ENCODE assay signal across 20 mouse cellular contexts in genomic region chr3:153508592-153508991, GRCm38 (mm10).
"Had no signal": no experiment of that assay in that cellular context is flagged by ENCODE, and none has a peak within 500 bp of the region (broad histone marks: within the 10 kb centered on the region; RNA-seq: fewer than 3 reads in every experiment).

No protein-coding gene starts in this region.

- H3K9ac ChIP-seq: limb, embryonic 13.5 days; liver, embryonic 12.5 days; liver, embryonic 15.5 days; neural tube, embryonic 12.5 days; neural tube, embryonic 15.5 days; stomach, embryonic 15.5 days had no signal

- DNase-seq: kidney, adult 2 months; kidney, postnatal 25 days; layer of hippocampus, adult 9-11 months; liver; lung, adult 2 months; lung, postnatal 14 days; lung, postnatal 4 days; retina, postnatal 1 day; right cerebral cortex, postnatal 25 days; spleen, adult 18-20 months; thymus, postnatal 36 days had no signal

- ATAC-seq: liver, embryonic 12.5 days had no signal

- H3K4me1 ChIP-seq: stomach, embryonic 15.5 days had no signal

- H3K4me3 ChIP-seq: layer of hippocampus, adult 2 months; limb, embryonic 10.5 days; limb, embryonic 13.5 days; liver, embryonic 12.5 days; liver, embryonic 15.5 days; neural tube, embryonic 12.5 days; neural tube, embryonic 15.5 days; stomach, embryonic 15.5 days had no signal

- H3K9me3 ChIP-seq: limb, embryonic 10.5 days; limb, embryonic 13.5 days; liver, embryonic 12.5 days; liver, embryonic 15.5 days; neural tube, embryonic 12.5 days; neural tube, embryonic 15.5 days; stomach, embryonic 15.5 days had no signal

- H3K27ac ChIP-seq: kidney, postnatal 0 days; layer of hippocampus, adult 2 months; limb, embryonic 10.5 days; limb, embryonic 13.5 days; liver, embryonic 12.5 days; liver, embryonic 15.5 days; neural tube, embryonic 12.5 days; neural tube, embryonic 15.5 days; stomach, embryonic 15.5 days had no signal

- H3K27me3 ChIP-seq: limb, embryonic 13.5 days; liver, embryonic 12.5 days; liver, embryonic 15.5 days; neural tube, embryonic 12.5 days; neural tube, embryonic 15.5 days; stomach, embryonic 15.5 days had no signal

- H3K36me3 ChIP-seq: liver, embryonic 15.5 days; neural tube, embryonic 12.5 days; neural tube, embryonic 15.5 days; stomach, embryonic 15.5 days had no signal

- H3K4me2 ChIP-seq: limb, embryonic 13.5 days; liver, embryonic 12.5 days; liver, embryonic 15.5 days; neural tube, embryonic 12.5 days; neural tube, embryonic 15.5 days; stomach, embryonic 15.5 days had no signal
